28 mouse cellular contexts compared by ENCODE assay signal in the genomic region with DNA sequence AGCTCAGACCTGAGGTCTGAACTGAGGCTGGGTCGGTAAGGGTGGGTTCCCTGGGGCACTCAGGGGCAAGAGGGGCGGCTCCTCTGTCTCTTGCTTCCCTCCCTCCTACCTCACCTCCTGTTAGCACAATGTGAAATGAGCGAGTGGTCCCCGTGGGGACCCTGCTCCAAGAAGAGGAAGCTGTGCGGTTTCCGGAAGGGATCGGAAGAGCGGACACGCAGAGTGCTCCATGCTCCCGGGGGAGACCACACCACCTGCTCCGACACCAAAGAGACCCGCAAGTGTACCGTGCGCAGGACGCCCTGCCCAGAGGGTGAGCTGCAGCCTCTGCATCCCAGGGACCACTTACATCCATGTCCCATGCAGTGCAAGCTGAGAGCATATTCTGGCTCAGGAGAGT. TPM values are rescaled to one million over a fixed set of nuclear protein-coding genes. Genes with fewer than 3 reads are reported as not detected.
A peak's percentile ranks its signal among the peaks of the same experiment; 100 is the strongest.
DNase-seq lines count a peak whose midpoint lies in the region; ATAC-seq and TF ChIP-seq lines count a peak whose summit lies in the region.
"Had no signal": no experiment of that assay in that cellular context is flagged by ENCODE, and none has a peak within 500 bp of the region (broad histone marks: within the 10 kb centered on the region; RNA-seq: fewer than 3 reads in every experiment).

No protein-coding gene starts in this region.

- peak; percentile 12 for DNase-seq in embryo, embryonic 11 days
- no peak for DNase-seq in embryo, embryonic 10.5 days (ENCODE audit: low spot score)
- DNase-seq in ES-E14 (ENCODE audit: low read depth, low spot score) = no peak
- no peak for DNase-seq in left cerebral cortex, adult 9 months (ENCODE audit: low spot score in 2 of 2)
- DNase-seq in adrenal gland, postnatal 36 days = no peak
- DNase-seq: adrenal gland, postnatal 25 days; cerebellum, adult 11 months; gastrocnemius, postnatal 14 days; heart, adult 18-20 months; lung, postnatal 36 days; right cerebral cortex, adult 18-20 months; thymus, postnatal 36 days had no signal

- H3K27me3 ChIP-seq in kidney, embryonic 15.5 days = peaks cover 51% of the 10 kb centered on the region
- peaks cover 10% of the 10 kb centered on the region for H3K27me3 ChIP-seq in kidney, embryonic 16.5 days (ENCODE audit: insufficient read depth, low read length)
- H3K27me3 ChIP-seq: forebrain, embryonic 15.5 days had no signal

- H3K36me3 ChIP-seq in kidney, embryonic 15.5 days = no peaks in the 10 kb centered on the region
- H3K36me3 ChIP-seq in kidney, embryonic 16.5 days (ENCODE audit: insufficient read depth, low read length) = no peaks in the 10 kb centered on the region
- H3K36me3 ChIP-seq in ES-E14 (ENCODE audit: control insufficient read depth, insufficient read depth, low read length, poor library complexity, severe bottlenecking) = no peaks in the 10 kb centered on the region
- H3K36me3 ChIP-seq: embryonic facial prominence, embryonic 15.5 days; forebrain, embryonic 15.5 days; hindbrain, embryonic 13.5 days; limb, embryonic 12.5 days; lung, embryonic 15.5 days; midbrain, embryonic 10.5 days; stomach, embryonic 15.5 days had no signal

- H3K4me2 ChIP-seq in kidney, embryonic 15.5 days = peak overlapping the region; percentile 14; the same call in 1 of the 2 replicates
- no peak overlapping the region for H3K4me2 ChIP-seq in kidney, embryonic 16.5 days (replicated peaks; ENCODE audit: low read depth, low read length)
- H3K4me2 ChIP-seq: embryonic facial prominence, embryonic 15.5 days; forebrain, embryonic 15.5 days; hindbrain, embryonic 13.5 days; limb, embryonic 12.5 days; lung, embryonic 15.5 days; stomach, embryonic 15.5 days had no signal

- H3K9ac ChIP-seq in kidney, embryonic 15.5 days = no peak overlapping the region
- no peak overlapping the region for H3K9ac ChIP-seq in kidney, embryonic 16.5 days (replicated peaks; ENCODE audit: low read length)
- no peak overlapping the region for H3K9ac ChIP-seq in ES-E14 (ENCODE audit: insufficient read depth, low read depth, low read length, poor library complexity, severe bottlenecking)
- H3K9ac ChIP-seq: embryonic facial prominence, embryonic 15.5 days; forebrain, embryonic 15.5 days; hindbrain, embryonic 13.5 days; limb, embryonic 12.5 days; liver, embryonic 14.5 days; lung, embryonic 15.5 days; stomach, embryonic 15.5 days had no signal

- in situ Hi-C loops in ES-E14 (cut with MboI; ENCODE audit: low sequenced_read_pairs in 2 of 2, unreplicated experiment in 2 of 2) = no loop called here

- H3K4me3 ChIP-seq in kidney, embryonic 15.5 days (replicated peaks) = no peak overlapping the region
- no peak overlapping the region for H3K4me3 ChIP-seq in kidney, embryonic 16.5 days (ENCODE audit: low read length)
- peak overlapping the region; percentile 7 to 14; a peak in 1 of 4 replicates for H3K4me3 ChIP-seq in ES-E14 (ENCODE audit: insufficient read depth in 1 of 2, low read depth in 1 of 2, low read length in 2 of 2, poor library complexity in 1 of 2, severe bottlenecking in 1 of 2)
- H3K4me3 ChIP-seq: embryonic facial prominence, embryonic 15.5 days; forebrain, embryonic 15.5 days; hindbrain, embryonic 13.5 days; limb, embryonic 12.5 days; lung, embryonic 15.5 days; midbrain, embryonic 10.5 days; myocyte; stomach, embryonic 15.5 days had no signal

- ATAC-seq in kidney, embryonic 15.5 days (replicated peaks; ENCODE audit: low FRiP score) = no peak
- no peak for ATAC-seq in kidney, embryonic 16.5 days (ENCODE audit: low FRiP score, low TSS enrichment)
- ATAC-seq in megakaryocyte, adult 5-6 weeks (ENCODE audit: poor library complexity, severe bottlenecking) = peak; percentile 70
- ATAC-seq: forebrain, embryonic 15.5 days; midbrain, embryonic 16.5 days had no signal

- H3K4me1 ChIP-seq in kidney, embryonic 15.5 days = peaks cover 5% of the 10 kb centered on the region
- H3K4me1 ChIP-seq in kidney, embryonic 16.5 days (ENCODE audit: insufficient read depth, low read length) = 0 out of 2 replicates have a peak, but pooled peaks cover 11% of the 10 kb centered on the region
- H3K4me1 ChIP-seq in ES-E14 (ENCODE audit: control insufficient read depth in 2 of 2, insufficient read depth in 2 of 2, low read length in 2 of 2, poor library complexity in 1 of 2) = peaks cover 0 to 3% of the 10 kb centered on the region in 2 experiments; a peak in 1 of 4 replicates
- H3K4me1 ChIP-seq: forebrain, embryonic 15.5 days; limb, embryonic 12.5 days; lung, embryonic 15.5 days; stomach, embryonic 15.5 days had no signal

- H3K9me3 ChIP-seq in kidney, embryonic 15.5 days (replicated peaks) = no peaks in the 10 kb centered on the region
- H3K9me3 ChIP-seq in kidney, embryonic 16.5 days (ENCODE audit: low read length) = no peaks in the 10 kb centered on the region
- no peaks in the 10 kb centered on the region for H3K9me3 ChIP-seq in ES-E14 (ENCODE audit: control insufficient read depth, insufficient read depth, low read depth, low read length)
- H3K9me3 ChIP-seq: embryonic facial prominence, embryonic 15.5 days; forebrain, embryonic 15.5 days; hindbrain, embryonic 13.5 days; limb, embryonic 12.5 days; lung, embryonic 15.5 days; midbrain, embryonic 10.5 days; stomach, embryonic 15.5 days had no signal

- no peak overlapping the region for H3K27ac ChIP-seq in kidney, embryonic 15.5 days
- H3K27ac ChIP-seq in kidney, embryonic 16.5 days (ENCODE audit: low read length) = no peak overlapping the region
- H3K27ac ChIP-seq in ES-E14 (ENCODE audit: insufficient read depth, low read depth, low read length, poor library complexity, severe bottlenecking) = no peak overlapping the region
- H3K27ac ChIP-seq: embryonic facial prominence, embryonic 15.5 days; forebrain, embryonic 15.5 days; hindbrain, embryonic 13.5 days; limb, embryonic 12.5 days; liver, embryonic 14.5 days; lung, embryonic 15.5 days; midbrain, embryonic 10.5 days; stomach, embryonic 15.5 days had no signal

- WGBS in kidney, embryonic 15.5 days = 52% methylated on average over 15 of the region's 15 CpGs
- 55% methylated on average over 15 of the region's 15 CpGs for WGBS in kidney, embryonic 16.5 days

TF ChIP-seq in ES-E14, 5 proteins besides CTCF, POLR2A, EP300 and RAD21:
- TF ChIP-seq ZNF384 (IDR thresholded peaks at IDR 0.05; ENCODE audit: low read depth, low read length) (no peak), MAFK (IDR thresholded peaks at IDR 0.05; ENCODE audit: insufficient read depth, low read depth, low read length) (no peak), ZC3H11A (IDR thresholded peaks at IDR 0.05; ENCODE audit: borderline replicate concordance, low read depth, low read length) (no peak), HCFC1 (IDR thresholded peaks at IDR 0.05; ENCODE audit: borderline replicate concordance, insufficient read depth, low read length) (no peak), CHD2 (IDR thresholded peaks at IDR 0.05; ENCODE audit: low read depth, low read length) (no peak)

RNA-seq across cellular contexts. Expression of gene Gnl2, which starts 8.9 kb away (rescaled TPM):
- 83.7 and 91.0 TPM in 2 replicates for polyA plus RNA-seq in kidney, embryonic 15.5 days (2015; fragmentation: Nextera tagmentation; extraction: Ambion mirVana)
- polyA plus RNA-seq in kidney, embryonic 16.5 days (2015; fragmentation: Nextera tagmentation; extraction: Ambion mirVana) = 80.7 and 82.7 TPM in 2 replicates
- total RNA-seq in ES-E14 (2012; rRNA removed) = 66.0 and 77.8 TPM in 2 replicates
- total RNA-seq in megakaryocyte, adult 5-6 weeks (2015) = 30.6 and 36.1 TPM in 2 replicates
- total RNA-seq in megakaryocyte, adult 5-6 weeks (2017) = 61.7 and 64.0 TPM in 2 replicates
- 10 to 100 TPM; 44.9 to 63.1 TPM for total RNA-seq in adrenal gland, postnatal 36 days (2021)

RNA-seq across cellular contexts. Expression of gene Rspo1, which starts 21.2 kb away (rescaled TPM):
- 30.9 and 32.4 TPM in 2 replicates for polyA plus RNA-seq in kidney, embryonic 15.5 days (2015; fragmentation: Nextera tagmentation; extraction: Ambion mirVana)
- 25.1 and 31.1 TPM in 2 replicates for polyA plus RNA-seq in kidney, embryonic 16.5 days (2015; fragmentation: Nextera tagmentation; extraction: Ambion mirVana)
- 3.3 and 4.2 TPM in 2 replicates for total RNA-seq in ES-E14 (2012; rRNA removed)
- 9.5 and 11.9 TPM in 2 replicates for total RNA-seq in megakaryocyte, adult 5-6 weeks (2015)
- 4.8 and 5.9 TPM in 2 replicates for total RNA-seq in megakaryocyte, adult 5-6 weeks (2017)
- total RNA-seq in adrenal gland, postnatal 36 days (2021) = 1 to 10 TPM; 4.0 to 4.6 TPM

RNA-seq across cellular contexts. Expression of gene Dnali1, which starts 58.0 kb away (rescaled TPM):
- not detected in 2 replicates for polyA plus RNA-seq in kidney, embryonic 15.5 days (2015; fragmentation: Nextera tagmentation; extraction: Ambion mirVana)
- 0.11 and 0.13 TPM in 2 replicates for polyA plus RNA-seq in kidney, embryonic 16.5 days (2015; fragmentation: Nextera tagmentation; extraction: Ambion mirVana)
- 0.16 TPM in 1 of 2 replicates, not detected in the other for total RNA-seq in ES-E14 (2012; rRNA removed)
- not detected in 2 replicates for total RNA-seq in megakaryocyte, adult 5-6 weeks (2015)
- total RNA-seq in megakaryocyte, adult 5-6 weeks (2017) = not detected in 2 replicates
- not detected for total RNA-seq in adrenal gland, postnatal 36 days (2021)
- total RNA-seq: adrenal gland, postnatal 25 days; gastrocnemius, postnatal 14 days; heart, postnatal 25 days had no signal
- polyA plus RNA-seq: heart, embryonic 14.5 days; kidney, embryonic 14.5 days; limb, embryonic 12.5 days had no signal

RNA-seq across cellular contexts. Expression of gene Snip1, which starts 59.0 kb away (rescaled TPM):
- 29.0 and 31.0 TPM in 2 replicates for polyA plus RNA-seq in kidney, embryonic 15.5 days (2015; fragmentation: Nextera tagmentation; extraction: Ambion mirVana)
- 28.8 and 30.3 TPM in 2 replicates for polyA plus RNA-seq in kidney, embryonic 16.5 days (2015; fragmentation: Nextera tagmentation; extraction: Ambion mirVana)
- total RNA-seq in ES-E14 (2012; rRNA removed) = 19.8 and 25.1 TPM in 2 replicates
- total RNA-seq in megakaryocyte, adult 5-6 weeks (2015) = 24.1 and 27.0 TPM in 2 replicates
- 23.2 and 27.0 TPM in 2 replicates for total RNA-seq in megakaryocyte, adult 5-6 weeks (2017)
- 10 to 100 TPM; 18.3 to 20.0 TPM for total RNA-seq in adrenal gland, postnatal 36 days (2021)

Comparison
In these comparisons a context has a peak if more than half of its experiments do, and no peak if none do; other contexts are left out.
1. H3K4me3 ChIP-seq: peak in ES-E14 (2 of 2); none in kidney, embryonic 15.5 days (single experiment) and kidney, embryonic 16.5 days (single experiment).